Mouse (Mus musculus): ENCODE results near the gene Gtf2f1. TPM values are rescaled to one million over a fixed set of nuclear protein-coding genes. Genes with fewer than 3 reads are reported as not detected.
A peak's percentile ranks its signal among the peaks of the same experiment; 100 is the strongest.

Gtf2f1 gene
- polyA plus RNA-seq, 1 experiment = 61.6 TPM

- Histone ChIP-seq H3K4me2 (ENCODE audit: low read depth) (no peak overlapping the region), H3K27me3 (ENCODE audit: control insufficient read depth, insufficient read depth, insufficient read length) (peaks cover 22% of the 10 kb centered on the region), H3K4me3 (no peak overlapping the region), H3K79me2 (ENCODE audit: control insufficient read depth, insufficient read depth) (no peaks in the 10 kb centered on the region), H3ac (ENCODE audit: control insufficient read depth, insufficient read length) (no peak overlapping the region), H3K36me3 (ENCODE audit: control insufficient read depth, insufficient read depth) (no peaks in the 10 kb centered on the region)
- TF ChIP-seq USF1 (IDR thresholded peaks at IDR 0.05; ENCODE audit: low read depth) = no peak
- no peak for TF ChIP-seq POLR2A (IDR thresholded peaks at IDR 0.05; ENCODE audit: insufficient read length, low read depth)
- no peak for TF ChIP-seq E2F4 (IDR thresholded peaks at IDR 0.05; ENCODE audit: insufficient read depth)
- no peak for TF ChIP-seq TCF3 (IDR thresholded peaks at IDR 0.05; ENCODE audit: insufficient read length, low read depth)
- no peak for TF ChIP-seq TCF12 (IDR thresholded peaks at IDR 0.05; ENCODE audit: insufficient read depth, poor library complexity, severe bottlenecking)
- no peak for TF ChIP-seq MAX (IDR thresholded peaks at IDR 0.05; ENCODE audit: low read depth)
- TF ChIP-seq POLR2AphosphoS2 (IDR thresholded peaks at IDR 0.05; ENCODE audit: insufficient read length, low read depth) = no peak
- no peak for TF ChIP-seq CEBPB (IDR thresholded peaks at IDR 0.05; ENCODE audit: insufficient read depth, poor library complexity, severe bottlenecking)
- no peak for TF ChIP-seq REST (IDR thresholded peaks at IDR 0.05; ENCODE audit: insufficient read depth, insufficient read length)
- no peak for TF ChIP-seq MYOG (IDR thresholded peaks at IDR 0.05; ENCODE audit: control insufficient read depth in 1 of 3, insufficient read depth in 1 of 3, insufficient read length in 2 of 3, low read depth in 2 of 3)
- TF ChIP-seq MYOD1 (IDR thresholded peaks at IDR 0.05; ENCODE audit: control insufficient read depth in 1 of 3, insufficient read length in 2 of 3, low read depth in 2 of 3) = no peak
- TF ChIP-seq SRF (IDR thresholded peaks at IDR 0.05; ENCODE audit: control insufficient read depth, insufficient read length, low read depth) = no peak
These were observed 27.9 kb upstream of the Gtf2f1 start for GRCm38 (mm10) chr17:57038978-57039377.

GRCm38 (mm10) chr17:57032854-57033253 is 21.8 kb upstream of the Gtf2f1 start:
- TF ChIP-seq CEBPB (IDR thresholded peaks at IDR 0.05; ENCODE audit: insufficient read depth, poor library complexity, severe bottlenecking) (no peak), TCF3 (IDR thresholded peaks at IDR 0.05; ENCODE audit: insufficient read length, low read depth) (no peak), MAX (IDR thresholded peaks at IDR 0.05; ENCODE audit: low read depth) (no peak), USF1 (IDR thresholded peaks at IDR 0.05; ENCODE audit: low read depth) (no peak), SRF (IDR thresholded peaks at IDR 0.05; ENCODE audit: control insufficient read depth, insufficient read length, low read depth) (no peak), MYOD1 (IDR thresholded peaks at IDR 0.05; ENCODE audit: control insufficient read depth in 1 of 3, insufficient read length in 2 of 3, low read depth in 2 of 3) (no peak), REST (IDR thresholded peaks at IDR 0.05; ENCODE audit: insufficient read depth, insufficient read length) (no peak), TCF12 (IDR thresholded peaks at IDR 0.05; ENCODE audit: insufficient read depth, poor library complexity, severe bottlenecking) (no peak), POLR2AphosphoS2 (IDR thresholded peaks at IDR 0.05; ENCODE audit: insufficient read length, low read depth) (no peak), E2F4 (IDR thresholded peaks at IDR 0.05; ENCODE audit: insufficient read depth) (no peak), MYOG (IDR thresholded peaks at IDR 0.05; ENCODE audit: control insufficient read depth in 1 of 3, insufficient read depth in 1 of 3, insufficient read length in 2 of 3, low read depth in 2 of 3) (no peak), POLR2A (IDR thresholded peaks at IDR 0.05; ENCODE audit: insufficient read length, low read depth) (no peak)
- H3ac ChIP-seq (ENCODE audit: control insufficient read depth, insufficient read length) = no peak overlapping the region
- peaks cover 30% of the 10 kb centered on the region for H3K79me2 ChIP-seq (ENCODE audit: control insufficient read depth, insufficient read depth)
- peak overlapping the region; percentile 89 for H3K4me2 ChIP-seq (ENCODE audit: low read depth)
- H3K4me3 ChIP-seq = peak overlapping the region; percentile 22
- peaks cover 4% of the 10 kb centered on the region for H3K36me3 ChIP-seq (ENCODE audit: control insufficient read depth, insufficient read depth)
- peaks cover 6% of the 10 kb centered on the region for H3K27me3 ChIP-seq (ENCODE audit: control insufficient read depth, insufficient read depth, insufficient read length)

- H3ac ChIP-seq (ENCODE audit: control insufficient read depth, insufficient read length) = peak overlapping the region; percentile 63
- peaks cover 9% of the 10 kb centered on the region for H3K36me3 ChIP-seq (ENCODE audit: control insufficient read depth, insufficient read depth)
- H3K79me2 ChIP-seq (ENCODE audit: control insufficient read depth, insufficient read depth) = peaks cover 40% of the 10 kb centered on the region
- peak overlapping the region; percentile 22 for H3K4me3 ChIP-seq
- peak overlapping the region; percentile 89 for H3K4me2 ChIP-seq (ENCODE audit: low read depth)
- no peaks in the 10 kb centered on the region for H3K27me3 ChIP-seq (ENCODE audit: control insufficient read depth, insufficient read depth, insufficient read length)
- TF ChIP-seq MAX (IDR thresholded peaks at IDR 0.05; ENCODE audit: low read depth) (no peak), MYOD1 (IDR thresholded peaks at IDR 0.05; ENCODE audit: control insufficient read depth in 1 of 3, insufficient read length in 2 of 3, low read depth in 2 of 3) (peak in 1 of 3 experiments; percentile 13), E2F4 (IDR thresholded peaks at IDR 0.05; ENCODE audit: insufficient read depth) (no peak), USF1 (IDR thresholded peaks at IDR 0.05; ENCODE audit: low read depth) (peak; percentile 98), SRF (IDR thresholded peaks at IDR 0.05; ENCODE audit: control insufficient read depth, insufficient read length, low read depth) (peak; percentile 3), MYOG (IDR thresholded peaks at IDR 0.05; ENCODE audit: control insufficient read depth in 1 of 3, insufficient read depth in 1 of 3, insufficient read length in 2 of 3, low read depth in 2 of 3) (no peak), POLR2AphosphoS2 (IDR thresholded peaks at IDR 0.05; ENCODE audit: insufficient read length, low read depth) (peak; percentile 95), REST (IDR thresholded peaks at IDR 0.05; ENCODE audit: insufficient read depth, insufficient read length) (no peak), POLR2A (IDR thresholded peaks at IDR 0.05; ENCODE audit: insufficient read length, low read depth) (peak; percentile 91), TCF3 (IDR thresholded peaks at IDR 0.05; ENCODE audit: insufficient read length, low read depth) (no peak), CEBPB (IDR thresholded peaks at IDR 0.05; ENCODE audit: insufficient read depth, poor library complexity, severe bottlenecking) (no peak), TCF12 (IDR thresholded peaks at IDR 0.05; ENCODE audit: insufficient read depth, poor library complexity, severe bottlenecking) (no peak)
These were observed 20.8 kb upstream of the Gtf2f1 start for GRCm38 (mm10) chr17:57031661-57032420.

- H3K4me2 ChIP-seq (ENCODE audit: low read depth) = peak within 1 kb of the TSS; percentile 95
- peak within 1 kb of the TSS; percentile 68 for H3K4me3 ChIP-seq
- H3ac ChIP-seq (ENCODE audit: control insufficient read depth, insufficient read length) = peak within 1 kb of the TSS; percentile 63
- peaks cover 42% of the 10 kb centered on the region for H3K79me2 ChIP-seq (ENCODE audit: control insufficient read depth, insufficient read depth)
- no peaks in the 10 kb centered on the region for H3K27me3 ChIP-seq (ENCODE audit: control insufficient read depth, insufficient read depth, insufficient read length)
- TF ChIP-seq USF1 (IDR thresholded peaks at IDR 0.05; ENCODE audit: low read depth) (peak; percentile 7), MYOD1 (IDR thresholded peaks at IDR 0.05; ENCODE audit: control insufficient read depth in 1 of 3, insufficient read length in 2 of 3, low read depth in 2 of 3) (peak in 1 of 3 experiments; percentile 10), REST (IDR thresholded peaks at IDR 0.05; ENCODE audit: insufficient read depth, insufficient read length) (peak; percentile 3), TCF3 (IDR thresholded peaks at IDR 0.05; ENCODE audit: insufficient read length, low read depth) (no peak), POLR2AphosphoS2 (IDR thresholded peaks at IDR 0.05; ENCODE audit: insufficient read length, low read depth) (peak; percentile 81), CEBPB (IDR thresholded peaks at IDR 0.05; ENCODE audit: insufficient read depth, poor library complexity, severe bottlenecking) (no peak), TCF12 (IDR thresholded peaks at IDR 0.05; ENCODE audit: insufficient read depth, poor library complexity, severe bottlenecking) (no peak), SRF (IDR thresholded peaks at IDR 0.05; ENCODE audit: control insufficient read depth, insufficient read length, low read depth) (peak; percentile 15), MAX (IDR thresholded peaks at IDR 0.05; ENCODE audit: low read depth) (no peak), POLR2A (IDR thresholded peaks at IDR 0.05; ENCODE audit: insufficient read length, low read depth) (peak; percentile 93), MYOG (IDR thresholded peaks at IDR 0.05; ENCODE audit: control insufficient read depth in 1 of 3, insufficient read depth in 1 of 3, insufficient read length in 2 of 3, low read depth in 2 of 3) (peak in 1 of 3 experiments; percentile 5), E2F4 (IDR thresholded peaks at IDR 0.05; ENCODE audit: insufficient read depth) (no peak)
- H3K36me3 ChIP-seq (ENCODE audit: control insufficient read depth, insufficient read depth) = peaks cover 9% of the 10 kb centered on the region
These were observed 20.0 kb upstream of the Gtf2f1 start, which contains the start of gene Khsrp for GRCm38 (mm10) chr17:57030931-57031660. Khsrp (minus strand) TSS chr17:57031522.

Data from myocyte (in vitro differentiated cells).